Mouse (Mus musculus) right cerebral cortex, adult 2 months (tissue): ENCODE data around the gene Sdccag8.

Experiments
- DNase-seq, 2 experiments: peaks; one replicate each; pipeline ENCODE4 v3.0.0; 2021 to 2022; ENCODE audit warnings: low spot score in 2 of 2

Sdccag8 gene

GRCm38 (mm10) chr1:176814591-176815062, at the start of gene Sdccag8:
TSS of gene Sdccag8 (plus strand) at chr1:176814660.
- peak; percentile 94 to 95 for DNase-seq

DNA sequence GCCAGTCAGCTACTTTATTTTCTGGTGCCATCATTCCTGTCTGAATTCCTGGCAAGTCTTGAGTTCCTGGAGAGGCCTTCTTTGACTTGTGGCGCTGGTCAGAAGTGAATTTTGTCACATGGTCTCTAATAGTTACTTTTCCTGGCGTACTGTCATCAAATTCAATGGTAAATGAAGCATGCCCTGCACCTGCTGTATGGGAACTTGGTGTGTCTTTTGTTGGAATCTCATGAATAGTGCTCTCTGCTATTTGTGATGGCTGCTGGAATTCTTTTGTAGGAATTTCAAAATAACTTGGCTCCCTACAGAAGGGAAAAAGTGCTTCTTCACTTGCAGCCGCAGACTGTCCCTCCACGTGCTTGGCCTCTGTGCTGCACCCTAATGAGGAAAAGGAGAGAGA, 39.9 kb upstream of the Sdccag8 start:
- DNase-seq, result no peak

GRCm38 (mm10) chr1:176789326-176789725, 25.1 kb upstream of the Sdccag8 start:
- no peak for DNase-seq

- no peak for DNase-seq
Observed at GRCm38 (mm10) chr1:176792175-176792574, 22.3 kb upstream of the Sdccag8 start.

- no peak for DNase-seq
Observed at GRCm38 (mm10) chr1:176798673-176799072, 15.8 kb upstream of the Sdccag8 start.

- peak; percentile 56 to 61 for DNase-seq
Observed at GRCm38 (mm10) chr1:176800728-176801365, 13.6 kb upstream of the Sdccag8 start.

DNA sequence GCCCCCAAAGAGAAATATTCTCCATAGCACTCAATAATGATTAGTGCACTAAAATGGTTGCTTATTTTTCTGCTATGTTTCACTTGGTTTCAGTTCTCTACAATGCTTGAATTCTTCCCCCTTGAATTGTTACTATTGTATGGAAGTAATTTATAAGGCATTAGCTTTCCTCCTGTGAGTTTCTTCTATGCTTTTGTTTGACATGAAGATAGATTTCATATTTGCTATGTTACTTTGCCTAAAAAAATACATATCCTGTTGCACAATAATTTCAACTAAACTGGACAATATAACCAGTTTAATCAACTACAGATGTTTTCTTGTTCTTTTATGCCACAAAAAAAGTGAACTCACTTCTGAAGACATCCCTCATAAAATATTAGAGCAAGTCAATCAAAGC, 4.3 kb upstream of the Sdccag8 start:
- DNase-seq, result no peak

DNA sequence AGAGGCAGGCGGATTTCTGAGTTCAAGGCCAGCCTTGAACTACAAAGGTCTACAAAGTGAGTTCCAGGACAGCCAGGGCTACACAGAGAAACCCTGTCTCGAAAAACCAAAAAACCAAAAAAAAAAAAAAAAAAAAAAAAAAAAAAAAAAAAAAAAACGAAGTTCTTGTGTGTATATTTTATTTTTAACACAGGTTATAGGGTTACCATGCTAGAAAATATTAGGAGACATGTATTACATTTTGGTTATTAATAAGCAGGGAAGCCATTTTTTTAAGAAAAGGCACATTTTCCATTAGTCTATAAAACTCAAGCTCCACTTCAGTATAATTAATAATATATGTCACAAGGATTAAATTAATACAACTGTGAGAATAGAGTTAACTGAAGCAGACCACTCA, 2.6 kb upstream of the Sdccag8 start:
- DNase-seq, result no peak

GRCm38 (mm10) chr1:176812491-176813291, 1.8 kb upstream of the Sdccag8 start:
- no peak for DNase-seq

GRCm38 (mm10) chr1:176813292-176814035, 996 bp upstream of the Sdccag8 start:
- DNase-seq, result peak; percentile 75 to 80

DNA sequence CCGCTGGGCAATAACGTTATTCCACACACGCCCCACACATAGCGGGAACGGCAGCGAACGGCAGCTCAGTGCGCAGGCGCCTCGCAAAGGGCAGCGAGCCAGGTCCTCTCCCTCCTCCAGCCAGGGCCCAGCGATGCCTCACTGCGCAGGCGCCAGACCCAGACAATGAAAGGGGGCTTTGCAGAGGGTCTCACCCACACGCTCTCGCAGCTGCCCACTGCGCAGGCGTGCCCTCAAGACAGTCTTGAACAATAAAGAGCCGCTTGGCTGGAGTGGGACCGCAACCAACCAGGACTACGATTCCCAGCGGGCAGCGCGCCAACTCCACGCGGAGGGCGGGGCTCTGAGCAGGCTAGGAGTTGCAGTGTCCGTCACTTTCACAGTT, 432 bp upstream of the Sdccag8 start, which contains the start of gene Cep170:
Gene Cep170 (minus strand): TSS at position 32 of the 385 bp plus-strand sequence.
- DNase-seq, result peak; percentile 95 to 97

GRCm38 (mm10) chr1:176816728-176817127, 2.3 kb downstream of the Sdccag8 start:
- DNase-seq, result no peak

DNA sequence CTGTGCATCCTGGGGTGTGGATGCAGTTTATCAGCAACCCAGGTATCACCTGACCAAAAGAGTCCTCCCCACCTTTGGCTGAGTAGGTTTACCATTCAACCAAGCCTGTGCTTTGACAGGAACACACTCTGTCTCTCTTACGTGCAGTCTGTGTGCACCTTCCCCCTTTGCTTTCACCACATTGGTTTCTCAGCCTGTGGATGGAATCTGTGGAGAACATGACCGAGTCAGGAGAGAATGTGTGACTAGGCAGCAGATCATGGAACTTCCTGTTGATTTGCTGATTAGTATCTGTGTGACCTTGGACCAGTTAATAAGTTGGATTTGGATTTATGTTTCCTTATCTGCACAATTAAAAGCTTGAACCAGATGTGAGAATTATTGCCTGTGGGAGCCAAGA, 3.7 kb downstream of the Sdccag8 start:
- no peak for DNase-seq

- no peak for DNase-seq
Observed at GRCm38 (mm10) chr1:176818763-176819162, 4.3 kb downstream of the Sdccag8 start.

- no peak for DNase-seq
Observed at GRCm38 (mm10) chr1:176821929-176822328, 7.5 kb downstream of the Sdccag8 start.

DNA sequence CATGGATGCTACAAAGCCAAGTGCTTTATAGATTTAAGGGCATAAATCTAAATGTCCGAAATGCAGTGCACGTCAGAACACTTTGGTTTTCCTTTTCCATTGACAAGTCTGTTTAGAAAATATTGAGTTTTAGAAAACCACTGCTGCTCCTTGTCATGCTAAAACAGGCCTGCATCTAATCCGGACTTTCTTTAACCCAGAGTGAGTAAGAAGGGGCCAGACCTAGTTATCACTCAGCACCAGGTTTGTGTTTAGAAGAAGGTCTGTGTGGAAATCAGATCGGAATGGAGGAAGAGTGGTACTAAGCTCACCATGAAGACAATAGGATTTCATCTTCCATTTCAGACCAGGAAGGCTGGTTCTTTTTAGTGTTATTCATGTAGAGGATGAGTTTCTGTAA, 8.5 kb downstream of the Sdccag8 start:
- DNase-seq, result no peak

GRCm38 (mm10) chr1:176823889-176824288, 9.4 kb downstream of the Sdccag8 start:
- DNase-seq, result no peak

DNA sequence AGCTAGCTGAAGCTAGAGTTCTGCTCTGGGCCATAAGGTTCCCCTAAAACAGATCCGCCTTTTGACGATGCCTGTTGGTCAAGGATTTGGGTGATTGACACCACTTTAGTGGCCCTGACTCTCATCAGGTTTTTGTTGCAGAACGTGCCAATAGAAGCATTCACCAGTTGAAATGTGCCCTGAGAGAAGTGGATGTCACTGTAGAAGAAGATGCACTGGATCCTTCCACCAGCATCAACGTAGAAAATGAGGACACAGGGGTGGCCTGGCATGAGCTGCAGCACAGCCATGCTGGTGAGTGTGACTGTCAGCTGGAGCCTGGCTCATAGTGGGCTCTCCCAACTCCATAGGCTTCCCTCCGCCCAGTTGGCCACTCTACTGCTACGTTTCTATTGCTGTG, 10.2 kb downstream of the Sdccag8 start:
- no peak for DNase-seq

DNA sequence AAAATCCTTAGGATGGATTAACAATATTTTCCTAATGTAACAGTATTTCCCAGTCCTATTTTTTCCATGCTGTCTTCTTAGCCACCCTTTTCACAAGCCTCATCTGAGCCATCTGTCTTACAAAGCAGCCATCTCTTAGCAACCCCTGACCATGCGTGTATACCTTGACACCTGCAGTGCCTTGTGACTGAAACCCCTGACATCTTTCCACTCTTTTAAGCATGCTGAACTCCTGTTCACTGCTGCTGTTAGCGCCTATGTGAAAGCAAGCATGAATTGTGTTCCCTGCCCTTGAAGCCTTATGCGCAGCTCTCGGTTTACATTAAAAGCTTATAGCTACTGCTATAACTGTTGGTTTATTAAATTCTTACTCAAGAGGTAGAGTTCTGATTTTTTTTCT, 10.6 kb downstream of the Sdccag8 start:
- no peak for DNase-seq

DNA sequence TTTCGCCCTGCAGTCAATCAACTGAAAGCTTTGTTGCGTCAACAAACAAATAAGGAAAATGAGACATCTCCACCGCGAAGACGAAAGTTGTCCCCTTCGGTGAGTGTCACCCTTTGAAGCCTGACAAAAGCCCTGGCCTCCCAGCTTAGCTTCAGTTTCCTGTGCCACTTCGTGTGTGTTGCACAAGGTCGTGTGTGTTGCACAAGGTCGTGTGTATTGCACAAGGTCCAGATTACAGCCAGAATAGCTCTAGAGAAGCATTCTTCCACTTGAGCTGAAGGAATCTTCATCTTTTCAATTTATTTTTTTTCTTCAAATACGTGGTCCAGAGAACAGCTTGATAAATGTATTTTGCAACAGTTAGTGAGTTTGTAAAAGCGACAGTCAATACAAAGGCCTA, 11.7 kb downstream of the Sdccag8 start:
- DNase-seq, result no peak

DNA sequence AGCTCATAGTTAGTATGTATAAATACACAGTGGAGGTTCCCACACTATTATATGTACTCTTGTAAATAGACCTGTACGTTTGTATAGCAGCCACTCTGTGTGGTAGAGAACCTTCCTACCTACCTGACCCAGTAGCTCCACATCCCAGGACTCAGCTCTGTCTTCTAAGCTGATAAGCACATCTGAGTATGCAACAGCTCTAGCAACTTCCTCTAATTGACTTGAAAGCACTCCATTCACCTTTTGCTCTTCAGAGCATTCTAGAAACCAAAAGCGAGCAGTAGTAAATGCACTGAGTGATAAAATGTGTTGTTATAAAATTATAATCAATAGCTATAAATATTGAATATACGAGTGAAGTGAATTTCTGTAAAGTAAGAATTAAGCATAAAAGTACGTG, 12.5 kb downstream of the Sdccag8 start:
- no peak for DNase-seq

DNA sequence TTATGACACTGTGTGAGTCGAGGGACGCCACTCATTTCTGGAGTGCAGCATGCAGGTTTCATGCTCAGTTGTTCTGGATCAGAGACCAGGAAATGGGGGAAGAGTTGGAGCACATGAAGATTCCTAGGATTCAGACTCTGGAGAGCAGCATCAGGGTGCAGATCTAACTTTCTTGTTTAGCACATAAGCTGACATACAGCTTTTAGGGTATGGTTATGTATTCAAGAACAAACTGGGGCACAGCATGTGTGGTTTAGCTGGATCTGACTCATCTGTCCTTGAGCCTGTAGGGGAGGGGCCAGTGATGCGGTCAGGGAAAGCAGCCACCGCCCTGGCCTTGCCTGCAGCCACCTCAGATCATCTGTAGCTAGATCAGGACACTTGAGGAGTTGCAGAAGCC, 12.9 kb downstream of the Sdccag8 start:
- DNase-seq, result no peak
